Mouse (Mus musculus): Measurements from ENCODE around the gene Adamts2. TPM values are rescaled to one million over a fixed set of nuclear protein-coding genes. Genes with fewer than 3 reads are reported as not detected.

Adamts2 gene
- polyA plus RNA-seq (2015; fragmentation: Nextera tagmentation; extraction: Ambion mirVana), result 11.1 and 16.0 TPM in 2 replicates

GRCm38 (mm10) chr11:50601641-50602355 is at the start of gene Adamts2:
Gene Adamts2, plus strand, starts transcription at chr11:50602084.

GRCm38 (mm10) chr11:50827010-50827953 is 225.4 kb downstream of the Adamts2 start, which contains the start of gene Zfp354c:
Gene Zfp354c, minus strand, starts transcription at chr11:50827724.

GRCm38 (mm10) chr11:50841023-50841735 is 239.3 kb downstream of the Adamts2 start, which contains the start of gene Zfp879:
Gene Zfp879, minus strand, starts transcription at chr11:50841552.

GRCm38 (mm10) chr11:50850177-50850735 is 248.4 kb downstream of the Adamts2 start, which contains the start of gene Grm6:
Gene Grm6, plus strand, starts transcription at chr11:50850685.

Other genes with a start within 250 kb of the Adamts2 start
- gene Cby3, start 247.6 kb upstream of the Adamts2 start, polyA plus RNA-seq (2015; fragmentation: Nextera tagmentation; extraction: Ambion mirVana), result 0.33 and 0.68 TPM in 2 replicates
- 145 and 154 TPM in 2 replicates for gene Hnrnph1, start 225.1 kb upstream of the Adamts2 start, polyA plus RNA-seq (2015; fragmentation: Nextera tagmentation; extraction: Ambion mirVana)
- gene Rufy1, start 171.0 kb upstream of the Adamts2 start, polyA plus RNA-seq (2015; fragmentation: Nextera tagmentation; extraction: Ambion mirVana), result 27.4 and 37.5 TPM in 2 replicates
- 8.3 and 10.0 TPM in 2 replicates for gene Zfp354c, start 225.6 kb downstream of the Adamts2 start, polyA plus RNA-seq (2015; fragmentation: Nextera tagmentation; extraction: Ambion mirVana)
- gene Zfp879, start 239.5 kb downstream of the Adamts2 start, polyA plus RNA-seq (2015; fragmentation: Nextera tagmentation; extraction: Ambion mirVana), result 1.1 and 1.3 TPM in 2 replicates
- 0.14 TPM in 1 of 2 replicates, not detected in the other for gene Grm6, start 248.6 kb downstream of the Adamts2 start, polyA plus RNA-seq (2015; fragmentation: Nextera tagmentation; extraction: Ambion mirVana)

Measured in adrenal gland, postnatal 0 days (tissue).